Mouse (Mus musculus): Measurements from ENCODE around the gene Timm22. TPM values are rescaled to one million over a fixed set of nuclear protein-coding genes. Genes with fewer than 3 reads are reported as not detected.

Timm22 gene
- polyA plus RNA-seq, 1 experiment, result 7.5 TPM

GRCm38 (mm10) chr11:76398798-76399586, 7.8 kb upstream of the Timm22 start, which contains the start of gene Nxn:
Gene Nxn (minus strand): TSS chr11:76399140.
- H3K4me3 ChIP-seq (ENCODE audit: extremely low read depth, insufficient read depth, insufficient read length), result peak within 1 kb of the TSS; percentile 81
- under 1% methylated on average over 67 of the region's 70 CpGs for WGBS
- DNase-seq (ENCODE audit: low read depth in 1 of 2, low spot score in 2 of 2), result peak; percentile 69 to 90
- no peaks in the 10 kb centered on the region for H3K36me3 ChIP-seq (ENCODE audit: control insufficient read depth, insufficient read depth, low read length)
- H3K4me1 ChIP-seq (ENCODE audit: control insufficient read depth, insufficient read depth, insufficient read length), result no peaks in the 10 kb centered on the region
- no peak for TF ChIP-seq CTCF (IDR thresholded peaks at IDR 0.05; ENCODE audit: extremely low read depth, insufficient read depth, insufficient read length, insufficient replicate concordance)
- TF ChIP-seq POLR2A (IDR thresholded peaks at IDR 0.05; ENCODE audit: low read depth, low read length), result no peak
- H3K27me3 ChIP-seq (ENCODE audit: control insufficient read depth, insufficient read depth, low read length), result no peaks in the 10 kb centered on the region
- H3K27ac ChIP-seq (ENCODE audit: insufficient read depth, low read length), result peak within 1 kb of the TSS; percentile 47; the same call in 1 of the 2 replicates

GRCm38 (mm10) chr11:76399587-76400330, 7.0 kb upstream of the Timm22 start:
- peak; percentile 22 to 23 for DNase-seq (ENCODE audit: low read depth in 1 of 2, low spot score in 2 of 2)
- H3K4me3 ChIP-seq (ENCODE audit: extremely low read depth, insufficient read depth, insufficient read length), result peak overlapping the region; percentile 79
- 6% methylated on average over 11 of the region's 11 CpGs for WGBS

GRCm38 (mm10) chr11:76401398-76401797, 5.4 kb upstream of the Timm22 start:
- no peak for DNase-seq (ENCODE audit: low read depth in 1 of 2, low spot score in 2 of 2)
- TF ChIP-seq CTCF (IDR thresholded peaks at IDR 0.05; ENCODE audit: extremely low read depth, insufficient read depth, insufficient read length, insufficient replicate concordance), result no peak

More at GRCm38 (mm10) chr11:76399587-76400330, 7.0 kb upstream of the Timm22 start:
- no peaks in the 10 kb centered on the region for H3K36me3 ChIP-seq (ENCODE audit: control insufficient read depth, insufficient read depth, low read length)
- no peaks in the 10 kb centered on the region for H3K27me3 ChIP-seq (ENCODE audit: control insufficient read depth, insufficient read depth, low read length)
- no peaks in the 10 kb centered on the region for H3K4me1 ChIP-seq (ENCODE audit: control insufficient read depth, insufficient read depth, insufficient read length)
- no peak for TF ChIP-seq POLR2A (IDR thresholded peaks at IDR 0.05; ENCODE audit: low read depth, low read length)
- no peak for TF ChIP-seq CTCF (IDR thresholded peaks at IDR 0.05; ENCODE audit: extremely low read depth, insufficient read depth, insufficient read length, insufficient replicate concordance)
- H3K27ac ChIP-seq (ENCODE audit: insufficient read depth, low read length), result no peak overlapping the region

GRCm38 (mm10) chr11:76405113-76405512, 1.6 kb upstream of the Timm22 start:
- WGBS, result 63% methylated on average over 4 of the region's 4 CpGs
- no peak overlapping the region for H3K27ac ChIP-seq (ENCODE audit: insufficient read depth, low read length)

More at GRCm38 (mm10) chr11:76401398-76401797, 5.4 kb upstream of the Timm22 start:
- H3K36me3 ChIP-seq (ENCODE audit: control insufficient read depth, insufficient read depth, low read length), result no peaks in the 10 kb centered on the region
- WGBS, result 92% methylated on average over 10 of the region's 10 CpGs
- no peaks in the 10 kb centered on the region for H3K27me3 ChIP-seq (ENCODE audit: control insufficient read depth, insufficient read depth, low read length)
- H3K4me1 ChIP-seq (ENCODE audit: control insufficient read depth, insufficient read depth, insufficient read length), result no peaks in the 10 kb centered on the region
- H3K4me3 ChIP-seq (ENCODE audit: extremely low read depth, insufficient read depth, insufficient read length), result no peak overlapping the region
- H3K27ac ChIP-seq (ENCODE audit: insufficient read depth, low read length), result no peak overlapping the region

GRCm38 (mm10) chr11:76405626-76406264, 1.0 kb upstream of the Timm22 start:
- Histone ChIP-seq H3K36me3 (ENCODE audit: control insufficient read depth, insufficient read depth, low read length) (no peaks in the 10 kb centered on the region), H3K27me3 (ENCODE audit: control insufficient read depth, insufficient read depth, low read length) (no peaks in the 10 kb centered on the region), H3K27ac (ENCODE audit: insufficient read depth, low read length) (no peak overlapping the region), H3K4me1 (ENCODE audit: control insufficient read depth, insufficient read depth, insufficient read length) (no peaks in the 10 kb centered on the region), H3K4me3 (ENCODE audit: extremely low read depth, insufficient read depth, insufficient read length) (no peak overlapping the region)
- no peak for TF ChIP-seq POLR2A (IDR thresholded peaks at IDR 0.05; ENCODE audit: low read depth, low read length)
- TF ChIP-seq CTCF (IDR thresholded peaks at IDR 0.05; ENCODE audit: extremely low read depth, insufficient read depth, insufficient read length, insufficient replicate concordance), result no peak
- no peak for DNase-seq (ENCODE audit: low read depth in 1 of 2, low spot score in 2 of 2)
- WGBS, result 77% methylated on average over 5 of the region's 5 CpGs

More at GRCm38 (mm10) chr11:76405113-76405512, 1.6 kb upstream of the Timm22 start:
- Histone ChIP-seq H3K4me1 (ENCODE audit: control insufficient read depth, insufficient read depth, insufficient read length) (no peaks in the 10 kb centered on the region), H3K36me3 (ENCODE audit: control insufficient read depth, insufficient read depth, low read length) (no peaks in the 10 kb centered on the region), H3K4me3 (ENCODE audit: extremely low read depth, insufficient read depth, insufficient read length) (no peak overlapping the region), H3K27me3 (ENCODE audit: control insufficient read depth, insufficient read depth, low read length) (no peaks in the 10 kb centered on the region)
- TF ChIP-seq CTCF (IDR thresholded peaks at IDR 0.05; ENCODE audit: extremely low read depth, insufficient read depth, insufficient read length, insufficient replicate concordance) (no peak), POLR2A (IDR thresholded peaks at IDR 0.05; ENCODE audit: low read depth, low read length) (no peak)
- DNase-seq (ENCODE audit: low read depth in 1 of 2, low spot score in 2 of 2), result no peak

GRCm38 (mm10) chr11:76410826-76411225, 4.1 kb downstream of the Timm22 start:
- TF ChIP-seq POLR2A (IDR thresholded peaks at IDR 0.05; ENCODE audit: low read depth, low read length), result no peak
- no peak for TF ChIP-seq CTCF (IDR thresholded peaks at IDR 0.05; ENCODE audit: extremely low read depth, insufficient read depth, insufficient read length, insufficient replicate concordance)
- peak; percentile 49 to 57 for DNase-seq (ENCODE audit: low read depth in 1 of 2, low spot score in 2 of 2)
- Histone ChIP-seq H3K27me3 (ENCODE audit: control insufficient read depth, insufficient read depth, low read length) (no peaks in the 10 kb centered on the region), H3K36me3 (ENCODE audit: control insufficient read depth, insufficient read depth, low read length) (peaks cover 15% of the 10 kb centered on the region), H3K27ac (ENCODE audit: insufficient read depth, low read length) (no peak overlapping the region), H3K4me3 (ENCODE audit: extremely low read depth, insufficient read depth, insufficient read length) (no peak overlapping the region), H3K4me1 (ENCODE audit: control insufficient read depth, insufficient read depth, insufficient read length) (no peaks in the 10 kb centered on the region)
- WGBS, result 68% methylated on average over 12 of the region's 12 CpGs
